10 mouse cellular contexts compared by ENCODE assay signal in genomic region chr8:94678582-94678981, GRCm38 (mm10). TPM values are rescaled to one million over a fixed set of nuclear protein-coding genes. Genes with fewer than 3 reads are reported as not detected.
A peak's percentile ranks its signal among the peaks of the same experiment; 100 is the strongest.
DNase-seq lines count a peak whose midpoint lies in the region; ATAC-seq lines count a peak whose summit lies in the region.
"Had no signal": no experiment of that assay in that cellular context is flagged by ENCODE, and none has a peak within 500 bp of the region (broad histone marks: within the 10 kb centered on the region; RNA-seq: fewer than 3 reads in every experiment).

No protein-coding gene starts in this region.

- H3K9me3 ChIP-seq in hindbrain, embryonic 12.5 days (replicated peaks): no peaks in the 10 kb centered on the region
- H3K9me3 ChIP-seq in hindbrain, embryonic 10.5 days: no peaks in the 10 kb centered on the region
- 0 out of 2 replicates have a peak, but pooled peaks cover 7% of the 10 kb centered on the region for H3K9me3 ChIP-seq in embryonic facial prominence, embryonic 10.5 days
- no peaks in the 10 kb centered on the region for H3K9me3 ChIP-seq in midbrain, embryonic 14.5 days (ENCODE audit: control insufficient read depth, low read length)

- H3K27me3 ChIP-seq in hindbrain, embryonic 12.5 days: no peaks in the 10 kb centered on the region
- H3K27me3 ChIP-seq in hindbrain, embryonic 10.5 days (ENCODE audit: insufficient read depth, poor library complexity, severe bottlenecking): no peaks in the 10 kb centered on the region
- no peaks in the 10 kb centered on the region for H3K27me3 ChIP-seq in embryonic facial prominence, embryonic 10.5 days (replicated peaks; ENCODE audit: low read depth, poor library complexity, severe bottlenecking)
- no peaks in the 10 kb centered on the region for H3K27me3 ChIP-seq in midbrain, embryonic 14.5 days (ENCODE audit: control insufficient read depth, insufficient read depth, low read length)

- no peak for ATAC-seq in hindbrain, embryonic 12.5 days (ENCODE audit: low FRiP score)
- no peak for ATAC-seq in midbrain, embryonic 14.5 days (ENCODE audit: low FRiP score, low TSS enrichment)
- no peak for ATAC-seq in granulocyte monocyte progenitor cell, adult 5-6 weeks (replicated peaks; ENCODE audit: poor library complexity, severe bottlenecking)

- H3K9ac ChIP-seq in hindbrain, embryonic 12.5 days: no peak overlapping the region; the same call in 1 of the 2 replicates
- H3K9ac ChIP-seq in midbrain, embryonic 14.5 days (replicated peaks; ENCODE audit: low read length): no peak overlapping the region
- H3K9ac ChIP-seq: liver, embryonic 14.5 days had no signal

- no peak overlapping the region for H3K4me2 ChIP-seq in hindbrain, embryonic 12.5 days (replicated peaks)
- H3K4me2 ChIP-seq in midbrain, embryonic 14.5 days (ENCODE audit: low read length): no peak overlapping the region

- 55% methylated on average over 9 of the region's 9 CpGs for WGBS in hindbrain, embryonic 12.5 days
- 56% methylated on average over 9 of the region's 9 CpGs for WGBS in hindbrain, embryonic 10.5 days
- 43% methylated on average over 9 of the region's 9 CpGs for WGBS in embryonic facial prominence, embryonic 10.5 days
- 61% methylated on average over 9 of the region's 9 CpGs for WGBS in midbrain, embryonic 14.5 days

- DNase-seq in hindbrain, embryonic 10.5 days (ENCODE audit: low spot score): no peak
- DNase-seq in embryonic facial prominence, embryonic 10.5 days (ENCODE audit: low spot score): no peak
- DNase-seq in kidney, postnatal 10 days: peak; percentile 39
- DNase-seq in midbrain, embryonic 14.5 days: peak; percentile 30
- no peak for DNase-seq in cerebellum, adult 9-10 months
- no peak for DNase-seq in gastrocnemius, postnatal 36 days

- intact Hi-C loops in gastrocnemius, postnatal 36 days (cut with DNase I): no loop called here

- H3K36me3 ChIP-seq in hindbrain, embryonic 12.5 days: peaks cover 15% of the 10 kb centered on the region
- peaks cover 34% of the 10 kb centered on the region for H3K36me3 ChIP-seq in hindbrain, embryonic 10.5 days
- peaks cover 35% of the 10 kb centered on the region for H3K36me3 ChIP-seq in embryonic facial prominence, embryonic 10.5 days (replicated peaks)
- peaks cover 19% of the 10 kb centered on the region for H3K36me3 ChIP-seq in midbrain, embryonic 14.5 days (ENCODE audit: control insufficient read depth, insufficient read depth, low read length)

- no peaks in the 10 kb centered on the region for H3K4me1 ChIP-seq in hindbrain, embryonic 12.5 days
- 0 out of 2 replicates have a peak, but pooled peaks cover 2% of the 10 kb centered on the region for H3K4me1 ChIP-seq in hindbrain, embryonic 10.5 days (replicated peaks)
- H3K4me1 ChIP-seq in embryonic facial prominence, embryonic 10.5 days: peaks cover 12% of the 10 kb centered on the region
- H3K4me1 ChIP-seq in midbrain, embryonic 14.5 days (ENCODE audit: control insufficient read depth, insufficient read depth, low read length): no peaks in the 10 kb centered on the region

- H3K27ac ChIP-seq in hindbrain, embryonic 12.5 days: peak overlapping the region; percentile 19; the same call in 1 of the 2 replicates
- H3K27ac ChIP-seq in hindbrain, embryonic 10.5 days: no peak overlapping the region
- H3K27ac ChIP-seq in embryonic facial prominence, embryonic 10.5 days (replicated peaks): peak overlapping the region; percentile 24; the same call in 1 of the 2 replicates
- H3K27ac ChIP-seq in midbrain, embryonic 14.5 days (replicated peaks; ENCODE audit: low read depth, low read length): 0 out of 2 replicates have a peak overlapping the region, but pooled peaks have one; percentile 17
- H3K27ac ChIP-seq: liver, embryonic 14.5 days had no signal

- no peak overlapping the region for H3K4me3 ChIP-seq in hindbrain, embryonic 12.5 days
- no peak overlapping the region for H3K4me3 ChIP-seq in hindbrain, embryonic 10.5 days
- no peak overlapping the region for H3K4me3 ChIP-seq in embryonic facial prominence, embryonic 10.5 days
- no peak overlapping the region for H3K4me3 ChIP-seq in midbrain, embryonic 14.5 days (replicated peaks; ENCODE audit: low read depth, low read length)

RNA-seq across cellular contexts. Expression of gene Arl2bp, which starts 12.2 kb away (rescaled TPM):
- polyA plus RNA-seq in hindbrain, embryonic 12.5 days (2016; fragmentation: Nextera tagmentation; extraction: Ambion mirVana): 205 and 223 TPM in 2 replicates
- polyA plus RNA-seq in hindbrain, embryonic 10.5 days (2016; fragmentation: Nextera tagmentation; extraction: Ambion mirVana): 205 and 217 TPM in 2 replicates
- 179 and 184 TPM in 2 replicates for polyA plus RNA-seq in embryonic facial prominence, embryonic 10.5 days (2016; fragmentation: Nextera tagmentation; extraction: Ambion mirVana)
- 83.0 and 99.4 TPM in 2 replicates for polyA plus RNA-seq in midbrain, embryonic 14.5 days (2014; fragmentation: Nextera tagmentation; extraction: Ambion mirVana)
- total RNA-seq in gastrocnemius, postnatal 36 days (2021): 10 to 100 TPM; 53.8 to 67.4 TPM
- 36.4 and 44.0 TPM in 2 replicates for total RNA-seq in granulocyte monocyte progenitor cell, adult 5-6 weeks (2014; fragmentation: Nextera tagmentation)
- 41.1 and 100 TPM in 2 replicates for total RNA-seq in granulocyte monocyte progenitor cell, adult 5-6 weeks (2017)

RNA-seq across cellular contexts. Expression of gene Pllp, which starts 17.5 kb away (rescaled TPM):
- polyA plus RNA-seq in hindbrain, embryonic 12.5 days (2016; fragmentation: Nextera tagmentation; extraction: Ambion mirVana): 0.25 and 0.41 TPM in 2 replicates
- polyA plus RNA-seq in hindbrain, embryonic 10.5 days (2016; fragmentation: Nextera tagmentation; extraction: Ambion mirVana): 0.15 and 0.21 TPM in 2 replicates
- polyA plus RNA-seq in embryonic facial prominence, embryonic 10.5 days (2016; fragmentation: Nextera tagmentation; extraction: Ambion mirVana): 0.27 and 0.34 TPM in 2 replicates
- 0.82 and 1.3 TPM in 2 replicates for polyA plus RNA-seq in midbrain, embryonic 14.5 days (2014; fragmentation: Nextera tagmentation; extraction: Ambion mirVana)
- total RNA-seq in gastrocnemius, postnatal 36 days (2021): 1 to 10 TPM in 1 of 2 experiments, under 1 TPM in 1; 0.51 to 3.4 TPM
- not detected in 2 replicates for total RNA-seq in granulocyte monocyte progenitor cell, adult 5-6 weeks (2014; fragmentation: Nextera tagmentation)
- not detected in 2 replicates for total RNA-seq in granulocyte monocyte progenitor cell, adult 5-6 weeks (2017)
- total RNA-seq: MEL had no signal

Comparison
In these comparisons a context has a peak if more than half of its experiments do, and no peak if none do; other contexts are left out.
1. DNase-seq: peak in kidney, postnatal 10 days (single experiment) and midbrain, embryonic 14.5 days (single experiment); none in hindbrain, embryonic 10.5 days (single experiment), embryonic facial prominence, embryonic 10.5 days (single experiment), cerebellum, adult 9-10 months (single experiment) and gastrocnemius, postnatal 36 days (0 of 2).